Mouse (Mus musculus) hindbrain, embryonic 10.5 days (tissue): ENCODE data around the gene Arhgef38. TPM values are rescaled to one million over a fixed set of nuclear protein-coding genes. Genes with fewer than 3 reads are reported as not detected.

Experiments
- polyA plus RNA-seq: library from polyadenylated mRNA; unstranded; fragments of >200 nt; fragmentation: Nextera tagmentation; extraction: Ambion mirVana; gene quantifications from 2 replicates; pipeline ENCODE4 v1.2.1, GENCODE M21; 2016

Arhgef38 gene
- polyA plus RNA-seq, 1 experiment from 2014 or later, result 0.16 TPM

Other genes starting within 250 kb of the Arhgef38 start
- 23.2 and 24.5 TPM in 2 replicates for gene Ints12, start 143.1 kb downstream of the Arhgef38 start, polyA plus RNA-seq
- 9.0 and 9.8 TPM in 2 replicates for gene Gstcd, start 142.9 kb downstream of the Arhgef38 start, polyA plus RNA-seq
- 79.3 and 84.1 TPM in 2 replicates for gene Ppa2, start 75.2 kb upstream of the Arhgef38 start, polyA plus RNA-seq